Mouse (Mus musculus) erythroblast, embryonic 14.5 days (primary cell): Measurements from ENCODE around the gene Slc5a3. TPM values are rescaled to one million over a fixed set of nuclear protein-coding genes. Genes with fewer than 3 reads are reported as not detected.

Experiments used
- H3K27me3 ChIP-seq: 2 replicates; pipeline ENCODE4 v1.6.1; 2012; ENCODE audit warnings: inconsistent platforms; ENCODE audit not compliant: control insufficient read depth
- H3K36me3 ChIP-seq: 2 replicates; pipeline ENCODE4 v1.6.1; 2012; ENCODE audit warnings: mild to moderate bottlenecking, inconsistent platforms; ENCODE audit not compliant: control insufficient read depth
- H3K4me1 ChIP-seq: 2 replicates; pipeline ENCODE4 v1.6.1; 2012; ENCODE audit warnings: inconsistent platforms; ENCODE audit not compliant: control insufficient read depth
- H3K4me3 ChIP-seq: replicated peaks from 2 replicates; pipeline ENCODE3; 2012; ENCODE audit warnings: moderate library complexity, mild to moderate bottlenecking, inconsistent platforms
- H3K9me3 ChIP-seq: 2 replicates; pipeline ENCODE4 v1.6.1; 2012; ENCODE audit warnings: low read length, inconsistent platforms, mixed read lengths; ENCODE audit not compliant: control insufficient read depth
- GATA1 ChIP-seq: IDR thresholded peaks from 2 replicates; pipeline ENCODE4 v1.6.1; 2012; ENCODE audit warnings: low read length, inconsistent platforms, mixed read lengths
- TAL1 ChIP-seq: IDR thresholded peaks from 3 replicates; pipeline ENCODE4 v1.6.1; 2012; ENCODE audit warnings: low read length, inconsistent platforms, mixed read lengths
- polyA plus RNA-seq: library from polyadenylated mRNA; stranded (reverse); fragments of >175 nt; gene quantifications from 2 replicates; pipeline ENCODE4 v1.2.3, GENCODE M21; 2012

Slc5a3 gene
- polyA plus RNA-seq, 1 experiment = not detected

DNA sequence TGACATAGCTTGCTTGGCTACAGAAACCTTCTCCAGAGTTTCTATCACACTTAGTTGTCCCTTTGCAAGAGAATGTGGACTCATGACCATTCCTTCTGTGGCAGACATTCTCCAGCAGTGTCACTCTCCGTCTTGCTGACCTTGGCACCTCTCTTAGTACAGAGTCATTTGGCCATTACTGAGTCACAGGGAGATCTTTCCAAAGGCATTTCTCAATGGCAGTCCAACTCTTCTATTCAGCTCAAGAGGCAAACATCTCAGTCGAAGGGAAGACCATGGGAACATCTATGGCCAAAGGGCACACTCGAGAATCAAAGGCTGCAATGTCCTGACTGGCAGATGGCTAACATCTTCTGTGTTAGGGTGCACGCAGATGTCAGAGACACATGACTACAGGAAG is 74.4 kb downstream of the Slc5a3 start:
- H3K36me3 ChIP-seq = no peaks in the 10 kb centered on the region
- TF ChIP-seq TAL1 (no peak), GATA1 (no peak)
- peaks cover 5% of the 10 kb centered on the region for H3K9me3 ChIP-seq
- no peaks in the 10 kb centered on the region for H3K4me1 ChIP-seq
- no peaks in the 10 kb centered on the region for H3K27me3 ChIP-seq
- no peak overlapping the region for H3K4me3 ChIP-seq

DNA sequence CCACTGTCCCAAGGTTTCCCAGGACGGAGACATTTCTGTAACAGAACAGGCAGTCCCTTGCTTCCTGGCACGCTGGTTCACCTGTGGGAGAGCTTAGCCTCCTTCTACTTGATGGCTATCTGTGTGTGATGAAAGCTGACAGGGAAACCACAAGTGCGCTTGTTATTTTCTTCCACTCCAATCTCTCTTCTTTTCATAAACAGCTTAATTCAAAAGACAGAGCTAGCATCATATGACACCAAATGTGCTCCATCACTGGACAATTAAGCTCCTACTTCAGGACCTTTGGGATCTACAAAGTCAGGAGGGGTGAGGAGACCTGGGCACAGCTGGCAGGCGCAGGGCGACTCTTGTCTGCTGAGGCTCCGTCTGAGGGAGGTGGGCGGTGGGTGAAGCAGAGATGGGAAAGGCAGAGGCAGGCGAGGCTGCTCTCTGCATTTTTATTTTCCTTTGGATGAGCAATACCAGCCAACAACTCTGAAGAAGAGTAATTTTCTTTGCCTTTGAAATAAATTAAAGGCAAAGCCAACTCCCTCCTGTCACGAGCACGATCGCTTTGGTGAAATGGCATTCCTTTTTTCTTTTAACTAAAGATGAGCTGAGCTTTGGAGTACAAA is 76.1 kb downstream of the Slc5a3 start:
- Histone ChIP-seq H3K9me3 (peaks cover 5% of the 10 kb centered on the region), H3K4me1 (no peaks in the 10 kb centered on the region), H3K27me3 (no peaks in the 10 kb centered on the region), H3K36me3 (no peaks in the 10 kb centered on the region), H3K4me3 (no peak overlapping the region)
- TF ChIP-seq GATA1 = no peak
- TF ChIP-seq TAL1 = no peak

DNA sequence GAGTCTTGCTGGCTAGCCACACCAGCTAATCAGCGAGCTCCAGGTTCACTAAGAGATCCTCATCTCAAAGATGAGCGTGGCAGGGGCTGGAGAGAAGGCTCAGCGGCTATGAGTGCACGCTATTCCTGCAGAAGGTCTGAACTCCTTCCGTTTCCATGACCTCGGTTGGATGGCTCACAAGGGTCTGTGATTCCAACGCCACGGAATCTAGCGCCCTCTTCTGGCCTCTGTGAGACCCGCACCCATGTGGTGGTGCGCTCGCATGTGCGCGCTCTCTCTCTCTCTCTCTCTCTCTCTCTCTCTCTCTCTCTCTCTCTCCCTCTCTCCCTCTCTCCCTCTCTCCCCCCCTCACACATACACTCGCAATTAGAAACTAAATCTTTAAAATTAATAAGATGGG is 78.2 kb downstream of the Slc5a3 start:
- TF ChIP-seq TAL1 (no peak), GATA1 (no peak)
- Histone ChIP-seq H3K9me3 (peaks cover 5% of the 10 kb centered on the region), H3K36me3 (no peaks in the 10 kb centered on the region), H3K4me3 (no peak overlapping the region), H3K27me3 (no peaks in the 10 kb centered on the region), H3K4me1 (no peaks in the 10 kb centered on the region)

Other genes with a start within 250 kb of the Slc5a3 start
- gene Mrps6, start 52 bp upstream of the Slc5a3 start, polyA plus RNA-seq = 0.19 TPM in 1 of 2 replicates, not detected in the other
- gene Gm49711, start within 50 bp of the Slc5a3 start, polyA plus RNA-seq = 0.13 TPM in 1 of 2 replicates, not detected in the other
- not detected in 2 replicates for gene Kcne2, start 234.1 kb downstream of the Slc5a3 start, polyA plus RNA-seq
- 0.94 and 1.2 TPM in 2 replicates for gene Smim11, start 243.0 kb downstream of the Slc5a3 start, polyA plus RNA-seq